Comparison of ENCODE assay signal across 9 mouse cellular contexts in the genomic region with DNA sequence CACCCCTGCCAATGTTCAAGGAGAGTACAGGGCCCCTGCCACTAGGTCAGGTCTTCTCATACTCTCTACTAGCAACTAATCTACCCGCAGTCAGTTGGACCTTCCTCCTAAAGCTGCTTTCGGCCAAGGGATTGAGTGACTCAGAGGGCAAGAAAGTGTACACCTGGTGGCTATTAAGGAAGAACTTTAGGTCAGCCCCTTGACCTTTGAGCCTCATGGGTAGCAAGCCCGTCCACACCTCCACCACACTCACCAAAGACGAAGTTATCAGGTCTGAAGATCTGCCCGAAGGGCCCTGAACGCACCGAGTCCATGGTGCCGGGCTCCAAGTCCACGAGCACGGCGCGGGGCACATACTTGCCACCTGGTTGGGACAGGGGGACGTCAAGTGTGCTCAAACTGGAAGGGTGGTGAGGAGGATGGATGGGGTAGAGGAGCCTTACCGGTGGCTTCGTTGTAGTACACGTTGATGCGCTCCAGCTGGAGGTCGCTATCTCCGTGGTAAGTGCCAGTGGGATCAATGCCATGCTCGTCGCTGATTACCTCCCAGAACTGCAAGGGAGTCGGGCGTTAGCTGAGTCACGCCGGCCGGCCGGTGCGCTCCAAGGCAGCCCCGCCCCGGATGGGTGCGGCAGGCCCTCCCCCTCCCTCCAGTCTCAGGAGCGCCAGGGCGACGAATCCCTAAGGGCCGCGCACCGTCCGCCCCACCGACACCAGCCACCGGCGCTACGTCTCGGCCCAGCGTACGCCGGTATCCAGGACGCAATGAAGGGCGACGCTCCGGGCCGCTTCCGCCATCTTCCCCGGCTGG. TPM values are rescaled to one million over a fixed set of nuclear protein-coding genes. Genes with fewer than 3 reads are reported as not detected.
DNase-seq lines count a peak whose midpoint lies in the region; ATAC-seq and TF ChIP-seq lines count a peak whose summit lies in the region.
"Had no signal": no experiment of that assay in that cellular context is flagged by ENCODE, and none has a peak within 500 bp of the region (broad histone marks: within the 10 kb centered on the region; RNA-seq: fewer than 3 reads in every experiment).

No protein-coding gene starts in this region.

- ATAC-seq in liver, embryonic 11.5 days (replicated peaks; ENCODE audit: low FRiP score): peak; percentile 79
- peak; percentile 1; the same call in 1 of the 2 replicates for ATAC-seq in monocyte, adult 5-6 weeks (replicated peaks; ENCODE audit: insufficient number of reproducible peaks, low FRiP score, low TSS enrichment, poor library complexity, severe bottlenecking)
- ATAC-seq in stomach, postnatal 0 days (ENCODE audit: low FRiP score, low TSS enrichment): peak; percentile 74

- intact Hi-C loops in heart, adult 2 months (cut with DNase I): loop anchor here (1.0 kb wide), 1 partner anchor 13 kb away; a partner anchor contains a TSS

- no peak for TF ChIP-seq POLR2A in heart, adult 2 months (IDR thresholded peaks at IDR 0.05; ENCODE audit: insufficient read depth, low read depth, low read length)

- WGBS in embryonic facial prominence, embryonic 10.5 days: 1% methylated on average over 53 of the region's 53 CpGs
- under 1% methylated on average over 53 of the region's 53 CpGs for WGBS in heart, adult 2 months
- WGBS in liver, embryonic 11.5 days: under 1% methylated on average over 53 of the region's 53 CpGs
- WGBS in stomach, postnatal 0 days: 2% methylated on average over 46 of the region's 53 CpGs

- peak; percentile 84 for DNase-seq in cerebellum, adult 11-12 months
- DNase-seq in cerebellum, adult 8-10 months: no peak
- DNase-seq in embryonic facial prominence, embryonic 10.5 days (ENCODE audit: low spot score): no peak
- DNase-seq in heart, adult 2 months: peak; percentile 85 to 91
- DNase-seq in kidney, adult 18-20 months: peak; percentile 84
- peak; percentile 85 for DNase-seq in liver, embryonic 11.5 days (ENCODE audit: low spot score)
- peak; percentile 94 for DNase-seq in stomach, postnatal 0 days (ENCODE audit: low spot score)

- TF ChIP-seq CTCF in heart, adult 2 months (IDR thresholded peaks at IDR 0.05): no peak
- TF ChIP-seq CTCF in stomach, postnatal 0 days (IDR thresholded peaks at IDR 0.05; ENCODE audit: low read depth): no peak

- H3K4me2 ChIP-seq in liver, embryonic 11.5 days: peak overlapping the region; percentile 95
- H3K4me2 ChIP-seq in stomach, postnatal 0 days (replicated peaks; ENCODE audit: low read depth): peak overlapping the region; percentile 86

- H3K4me1 ChIP-seq in embryonic facial prominence, embryonic 10.5 days: peaks cover 26% of the 10 kb centered on the region
- peaks cover 4% of the 10 kb centered on the region for H3K4me1 ChIP-seq in heart, adult 2 months (ENCODE audit: control insufficient read depth, insufficient read depth, low read length)
- peaks cover 6% of the 10 kb centered on the region for H3K4me1 ChIP-seq in liver, embryonic 11.5 days (replicated peaks; ENCODE audit: control insufficient read depth, insufficient read depth, low read length)
- no peaks in the 10 kb centered on the region for H3K4me1 ChIP-seq in stomach, postnatal 0 days (replicated peaks; ENCODE audit: control insufficient read depth, insufficient read depth)

- H3K4me3 ChIP-seq in embryonic facial prominence, embryonic 10.5 days: peak overlapping the region; percentile 84
- peak overlapping the region; percentile 85 for H3K4me3 ChIP-seq in heart, adult 2 months
- peak overlapping the region; percentile 82 for H3K4me3 ChIP-seq in liver, embryonic 11.5 days (ENCODE audit: low read depth, low read length)
- H3K4me3 ChIP-seq in stomach, postnatal 0 days (ENCODE audit: low read depth, low read length): peak overlapping the region; percentile 80

- no peaks in the 10 kb centered on the region for H3K27me3 ChIP-seq in embryonic facial prominence, embryonic 10.5 days (replicated peaks; ENCODE audit: low read depth, poor library complexity, severe bottlenecking)
- H3K27me3 ChIP-seq in heart, adult 2 months (ENCODE audit: control insufficient read depth, insufficient read depth, low read length): no peaks in the 10 kb centered on the region
- H3K27me3 ChIP-seq in liver, embryonic 11.5 days (replicated peaks; ENCODE audit: control insufficient read depth, insufficient read depth, low read length): no peaks in the 10 kb centered on the region
- no peaks in the 10 kb centered on the region for H3K27me3 ChIP-seq in stomach, postnatal 0 days (ENCODE audit: control insufficient read depth, insufficient read depth, low read length)

- H3K27ac ChIP-seq in embryonic facial prominence, embryonic 10.5 days (replicated peaks): peak overlapping the region; percentile 93
- H3K27ac ChIP-seq in heart, adult 2 months: peak overlapping the region; percentile 98
- H3K27ac ChIP-seq in liver, embryonic 11.5 days (ENCODE audit: low read depth, low read length): peak overlapping the region; percentile 98
- H3K27ac ChIP-seq in stomach, postnatal 0 days (replicated peaks): peak overlapping the region; percentile 98

- H3K9ac ChIP-seq in heart, adult 2 months (ENCODE audit: low read depth, low read length): peak overlapping the region; percentile 90
- H3K9ac ChIP-seq in liver, embryonic 11.5 days (ENCODE audit: low read depth, low read length): peak overlapping the region; percentile 88
- H3K9ac ChIP-seq in stomach, postnatal 0 days (ENCODE audit: low read length): peak overlapping the region; percentile 89

- H3K79me2 ChIP-seq in heart, adult 2 months (replicated peaks; ENCODE audit: control insufficient read depth, insufficient read depth, low read length): no peaks in the 10 kb centered on the region

- H3K9me3 ChIP-seq in embryonic facial prominence, embryonic 10.5 days: no peaks in the 10 kb centered on the region
- no peaks in the 10 kb centered on the region for H3K9me3 ChIP-seq in liver, embryonic 11.5 days (ENCODE audit: control insufficient read depth, low read length)
- H3K9me3 ChIP-seq in stomach, postnatal 0 days (ENCODE audit: control insufficient read depth, low read length): no peaks in the 10 kb centered on the region

- H3K36me3 ChIP-seq in embryonic facial prominence, embryonic 10.5 days (replicated peaks): peaks cover 26% of the 10 kb centered on the region
- H3K36me3 ChIP-seq in heart, adult 2 months (ENCODE audit: control insufficient read depth, insufficient read depth, low read length): peaks cover 3% of the 10 kb centered on the region; the same call in 1 of the 2 replicates
- peaks cover 9% of the 10 kb centered on the region for H3K36me3 ChIP-seq in liver, embryonic 11.5 days (ENCODE audit: control insufficient read depth, insufficient read depth, low read length)
- no peaks in the 10 kb centered on the region for H3K36me3 ChIP-seq in stomach, postnatal 0 days (ENCODE audit: control insufficient read depth, insufficient read depth, low read length)

- TF ChIP-seq EP300 in heart, adult 2 months (IDR thresholded peaks at IDR 0.05; ENCODE audit: insufficient read depth, low read depth, low read length): no peak
- TF ChIP-seq EP300 in stomach, postnatal 0 days (optimal IDR thresholded peaks at IDR 0.05): no peak

RNA-seq across cellular contexts. Expression of a gene that starts 0.6 kb away (rescaled TPM):
- polyA plus RNA-seq in embryonic facial prominence, embryonic 10.5 days (2016; fragmentation: Nextera tagmentation; extraction: Ambion mirVana): 562 and 601 TPM in 2 replicates
- total RNA-seq in heart, adult 2 months (2021): 100 to 1,000 TPM; 327 to 342 TPM
- polyA plus RNA-seq in heart, adult 2 months (2012; rRNA removed): 315 and 439 TPM in 2 replicates
- 823 and 870 TPM in 2 replicates for polyA plus RNA-seq in liver, embryonic 11.5 days (2014; fragmentation: Nextera tagmentation; extraction: Ambion mirVana)
- 161 to 206 TPM (median 166 TPM) in 3 replicates for total RNA-seq in monocyte, adult 5-6 weeks (2017)
- polyA plus RNA-seq in stomach, postnatal 0 days (2015; fragmentation: Nextera tagmentation; extraction: Ambion mirVana): 475 and 486 TPM in 2 replicates

RNA-seq across cellular contexts. Expression of a gene that starts 5.3 kb away (rescaled TPM):
- polyA plus RNA-seq in embryonic facial prominence, embryonic 10.5 days (2016; fragmentation: Nextera tagmentation; extraction: Ambion mirVana): 0.74 and 1.4 TPM in 2 replicates
- not detected for total RNA-seq in heart, adult 2 months (2021)
- polyA plus RNA-seq in heart, adult 2 months (2012; rRNA removed): 0.21 TPM in 1 of 2 replicates, not detected in the other
- polyA plus RNA-seq in liver, embryonic 11.5 days (2014; fragmentation: Nextera tagmentation; extraction: Ambion mirVana): 0.45 TPM in 2 replicates
- total RNA-seq in monocyte, adult 5-6 weeks (2017): not detected in 3 replicates
- 0.92 TPM in 1 of 2 replicates, not detected in the other for polyA plus RNA-seq in stomach, postnatal 0 days (2015; fragmentation: Nextera tagmentation; extraction: Ambion mirVana)

RNA-seq across cellular contexts. Expression of a gene that starts 9.4 kb away (rescaled TPM):
- polyA plus RNA-seq in embryonic facial prominence, embryonic 10.5 days (2016; fragmentation: Nextera tagmentation; extraction: Ambion mirVana): not detected in 2 replicates
- not detected for total RNA-seq in heart, adult 2 months (2021)
- polyA plus RNA-seq in heart, adult 2 months (2012; rRNA removed): 0.20 TPM in 1 of 2 replicates, not detected in the other
- 0.29 TPM in 1 of 2 replicates, not detected in the other for polyA plus RNA-seq in liver, embryonic 11.5 days (2014; fragmentation: Nextera tagmentation; extraction: Ambion mirVana)
- not detected in 3 replicates for total RNA-seq in monocyte, adult 5-6 weeks (2017)
- polyA plus RNA-seq in stomach, postnatal 0 days (2015; fragmentation: Nextera tagmentation; extraction: Ambion mirVana): not detected in 2 replicates

RNA-seq across cellular contexts. Expression of a gene that starts 10.3 kb away (rescaled TPM):
- not detected in 2 replicates for polyA plus RNA-seq in embryonic facial prominence, embryonic 10.5 days (2016; fragmentation: Nextera tagmentation; extraction: Ambion mirVana)
- total RNA-seq in heart, adult 2 months (2021): not detected
- polyA plus RNA-seq in heart, adult 2 months (2012; rRNA removed): not detected in 2 replicates
- polyA plus RNA-seq in liver, embryonic 11.5 days (2014; fragmentation: Nextera tagmentation; extraction: Ambion mirVana): 0.07 TPM in 1 of 2 replicates, not detected in the other
- total RNA-seq in monocyte, adult 5-6 weeks (2017): not detected in 3 replicates
- 0.10 and 0.12 TPM in 2 replicates for polyA plus RNA-seq in stomach, postnatal 0 days (2015; fragmentation: Nextera tagmentation; extraction: Ambion mirVana)
- total RNA-seq: left cerebral cortex, adult 8-10 months had no signal

RNA-seq across cellular contexts. Expression of a gene that starts 12.6 kb away (rescaled TPM):
- 124 and 125 TPM in 2 replicates for polyA plus RNA-seq in embryonic facial prominence, embryonic 10.5 days (2016; fragmentation: Nextera tagmentation; extraction: Ambion mirVana)
- total RNA-seq in heart, adult 2 months (2021): 10 to 100 TPM; 37.4 TPM
- polyA plus RNA-seq in heart, adult 2 months (2012; rRNA removed): 47.0 and 86.7 TPM in 2 replicates
- polyA plus RNA-seq in liver, embryonic 11.5 days (2014; fragmentation: Nextera tagmentation; extraction: Ambion mirVana): 85.3 and 86.3 TPM in 2 replicates
- 82.8 to 113 TPM (median 105 TPM) in 3 replicates for total RNA-seq in monocyte, adult 5-6 weeks (2017)
- polyA plus RNA-seq in stomach, postnatal 0 days (2015; fragmentation: Nextera tagmentation; extraction: Ambion mirVana): 58.6 and 59.1 TPM in 2 replicates

Comparison
In these comparisons a context has a peak if more than half of its experiments do, and no peak if none do; other contexts are left out.
1. DNase-seq: peak in cerebellum, adult 11-12 months (single experiment), heart, adult 2 months (2 of 2), kidney, adult 18-20 months (single experiment), liver, embryonic 11.5 days (single experiment) and stomach, postnatal 0 days (single experiment); none in cerebellum, adult 8-10 months (single experiment) and embryonic facial prominence, embryonic 10.5 days (single experiment).
2. ATAC-seq: peak in every context shown above with its lines; median percentile 79 in liver, embryonic 11.5 days; 74 in stomach, postnatal 0 days; 1 in monocyte, adult 5-6 weeks.
3. Peak in every context shown above with its lines, with median percentiles within 50 percentile points of each other: H3K27ac ChIP-seq, H3K4me3 ChIP-seq and H3K9ac ChIP-seq.